Mouse (Mus musculus): ENCODE data around the gene Sgsm3. TPM values are rescaled to one million over a fixed set of nuclear protein-coding genes. Genes with fewer than 3 reads are reported as not detected.
A peak's percentile ranks its signal among the peaks of the same experiment; 100 is the strongest.

Gene Sgsm3
- total RNA-seq, 4 experiments from 2014 or later, result 11.0 to 14.6 (median 11.7) TPM

Small RNA genes within 50 kb of the gene (microRNA-seq; reads per million reads assigned to microRNA genes)
- 5.0 reads per million, percentile 11 among the genes with 10 or more reads in this experiment for gene Mir5113

Other genes starting within 250 kb of the Sgsm3 start
- 10 to 100 TPM; 73.6 to 84.8 (median 76.1) TPM for gene Adsl, start 29.3 kb upstream of the Sgsm3 start, total RNA-seq (2022)
- gene Mrtfa, start 213.0 kb downstream of the Sgsm3 start, total RNA-seq (2022), result 1 to 10 TPM; 5.4 to 7.4 (median 6.7) TPM

Measured in heart, adult 8-10 months (tissue).